ENCODE assay signal across 8 mouse cellular contexts in the genomic region with DNA sequence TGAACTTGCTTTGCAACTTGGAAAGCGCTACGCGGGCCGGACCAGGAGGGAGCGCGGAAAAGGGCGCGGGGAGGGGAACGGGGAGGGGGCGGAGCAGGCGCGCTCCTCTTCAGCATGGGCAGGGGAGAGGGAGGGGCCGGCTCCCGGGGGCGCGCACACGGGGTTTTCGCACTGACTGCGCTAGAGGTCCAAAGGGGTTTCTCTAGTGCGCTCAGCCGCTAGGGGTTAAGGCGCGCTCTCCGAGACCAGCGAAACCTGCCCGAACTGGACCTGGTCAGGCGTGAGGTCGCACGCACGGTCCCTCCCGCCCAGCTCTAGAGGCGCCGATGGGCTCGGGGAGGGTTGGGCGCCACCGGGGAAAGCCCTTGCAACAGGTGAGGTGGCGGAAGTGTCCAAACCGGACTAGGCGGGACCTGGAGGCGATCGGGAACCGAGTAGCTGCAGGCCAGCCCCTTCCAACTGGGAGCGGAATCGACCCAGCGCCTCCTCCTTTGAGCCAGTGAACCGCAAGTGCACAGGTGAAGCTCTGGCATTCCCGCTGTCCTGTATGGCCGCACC. TPM values are rescaled to one million over a fixed set of nuclear protein-coding genes. Genes with fewer than 3 reads are reported as not detected.
DNase-seq lines count a peak whose midpoint lies in the region; ATAC-seq and TF ChIP-seq lines count a peak whose summit lies in the region.

No protein-coding gene starts in this region.

- 17% methylated on average over 35 of the region's 48 CpGs for whole genome bisulfite sequencing in forebrain, embryonic 13.5 days

- TF ChIP-seq CTCF in E14TG2a.4 (conservative IDR thresholded peaks at IDR 0.05; ENCODE audit: low read length): no peak

- H3K27ac ChIP-seq in forebrain, embryonic 13.5 days: no peak overlapping the region

- intact Hi-C loops in heart, postnatal 10 days (cut with DNase I): loop anchor here (5.0 kb wide), 1 partner anchor 62 kb away; no protein-coding TSS in a partner anchor

- H3K9me3 ChIP-seq in E14TG2a.4 (ENCODE audit: low read length): no peaks in the 10 kb centered on the region
- no peaks in the 10 kb centered on the region for H3K9me3 ChIP-seq in forebrain, embryonic 13.5 days (replicated peaks)

- peak overlapping the region; percentile 69 for H3K4me2 ChIP-seq in forebrain, embryonic 13.5 days

- peaks cover 8% of the 10 kb centered on the region for H3K4me1 ChIP-seq in E14TG2a.4 (replicated peaks; ENCODE audit: low read depth, low read length)
- no peaks in the 10 kb centered on the region for H3K4me1 ChIP-seq in forebrain, embryonic 13.5 days

- peak; percentile 43 to 53 for DNase-seq in adrenal gland, adult 18-20 months (ENCODE audit: low spot score in 2 of 2)
- peak; percentile 61 to 63 for DNase-seq in heart, postnatal 10 days
- peak; percentile 79 to 91 for DNase-seq in kidney, postnatal 25 days
- peak; percentile 68 for DNase-seq in lung, postnatal 25 days (ENCODE audit: low spot score)
- peak; percentile 42 for DNase-seq in right cerebral cortex, postnatal 4 days

- H3K27me3 ChIP-seq in E14TG2a.4 (ENCODE audit: insufficient read depth, low read length): no peaks in the 10 kb centered on the region
- H3K27me3 ChIP-seq in forebrain, embryonic 13.5 days: peaks cover 14% of the 10 kb centered on the region; the same call in 1 of the 2 replicates

- no peaks in the 10 kb centered on the region for H3K36me3 ChIP-seq in E14TG2a.4 (ENCODE audit: insufficient read depth, low read length)
- H3K36me3 ChIP-seq in forebrain, embryonic 13.5 days (ENCODE audit: poor library complexity, severe bottlenecking): no peaks in the 10 kb centered on the region

- peak; percentile 94 for ATAC-seq in forebrain, embryonic 13.5 days
- no peak for ATAC-seq in activated CD4-positive, CD25-positive, alpha-beta regulatory T cell, adult 4 months

- peak overlapping the region; percentile 83 for H3K4me3 ChIP-seq in E14TG2a.4 (replicated peaks; ENCODE audit: low read length)
- H3K4me3 ChIP-seq in forebrain, embryonic 13.5 days: peak overlapping the region; percentile 55

- H3K9ac ChIP-seq in forebrain, embryonic 13.5 days: peak overlapping the region; percentile 65

RNA-seq across cellular contexts. Expression of a gene that starts 0.4 kb away (rescaled TPM):
- 1 to 10 TPM; 2.8 to 8.3 TPM for total RNA-seq in adrenal gland, adult 18-20 months (2021)
- polyA plus RNA-seq in forebrain, embryonic 13.5 days (2015; fragmentation: Nextera tagmentation; extraction: Ambion mirVana): 17.3 and 25.3 TPM in 2 replicates
- 10 to 100 TPM in 1 of 2 experiments, 1 to 10 TPM in 1; 8.7 to 10.7 TPM for total RNA-seq in heart, postnatal 10 days (2021)
- polyA plus RNA-seq in activated CD4-positive, CD25-positive, alpha-beta regulatory T cell, adult 4 months (2017; shearing (Covaris generic)): not detected

RNA-seq across cellular contexts. Expression of a gene that starts 12.0 kb away (rescaled TPM):
- total RNA-seq in adrenal gland, adult 18-20 months (2021): not detected
- polyA plus RNA-seq in forebrain, embryonic 13.5 days (2015; fragmentation: Nextera tagmentation; extraction: Ambion mirVana): 0.14 TPM in 1 of 2 replicates, not detected in the other
- not detected for total RNA-seq in heart, postnatal 10 days (2021)
- polyA plus RNA-seq in activated CD4-positive, CD25-positive, alpha-beta regulatory T cell, adult 4 months (2017; shearing (Covaris generic)): not detected
